In genomic region chr16:11084181-11084580, GRCm38 (mm10) we compare ENCODE assay signal across 32 mouse cellular contexts.
"Had no signal": no experiment of that assay in that cellular context is flagged by ENCODE, and none has a peak within 500 bp of the region (broad histone marks: within the 10 kb centered on the region; RNA-seq: fewer than 3 reads in every experiment).

No protein-coding gene starts in this region.

- H3K27me3 ChIP-seq: heart, embryonic 12.5 days; heart, embryonic 13.5 days; heart, embryonic 15.5 days; hindbrain, embryonic 12.5 days; hindbrain, embryonic 13.5 days; hindbrain, embryonic 15.5 days; intestine, embryonic 15.5 days; kidney, embryonic 15.5 days had no signal

- H3K9me3 ChIP-seq: heart, embryonic 12.5 days; heart, embryonic 13.5 days; heart, embryonic 15.5 days; hindbrain, embryonic 10.5 days; hindbrain, embryonic 12.5 days; hindbrain, embryonic 13.5 days; hindbrain, embryonic 15.5 days; intestine, embryonic 15.5 days; kidney, embryonic 15.5 days had no signal

- ATAC-seq: hindbrain, embryonic 16.5 days; hindbrain, postnatal 0 days; inflammation-experienced regulatory T-cells, adult 6 months; intestine, embryonic 15.5 days; intestine, embryonic 16.5 days; intestine, postnatal 0 days had no signal

- H3K27ac ChIP-seq: heart, embryonic 13.5 days; heart, embryonic 15.5 days; hindbrain, embryonic 10.5 days; hindbrain, embryonic 12.5 days; hindbrain, embryonic 13.5 days; hindbrain, embryonic 14.5 days; hindbrain, embryonic 15.5 days; hindbrain, postnatal 0 days; intestine, embryonic 15.5 days; kidney, embryonic 15.5 days; kidney, postnatal 0 days; layer of hippocampus, adult 2 months had no signal

- H3K9ac ChIP-seq: heart, embryonic 12.5 days; heart, embryonic 13.5 days; heart, embryonic 15.5 days; hindbrain, embryonic 12.5 days; hindbrain, embryonic 13.5 days; hindbrain, embryonic 14.5 days; hindbrain, embryonic 15.5 days; intestine, embryonic 15.5 days; kidney, embryonic 15.5 days had no signal

- H3K4me2 ChIP-seq: heart, embryonic 11.5 days; heart, embryonic 12.5 days; heart, embryonic 13.5 days; heart, embryonic 15.5 days; hindbrain, embryonic 12.5 days; hindbrain, embryonic 13.5 days; hindbrain, embryonic 14.5 days; hindbrain, embryonic 15.5 days; intestine, embryonic 15.5 days; kidney, embryonic 15.5 days had no signal

- H3K4me3 ChIP-seq: heart, embryonic 12.5 days; heart, embryonic 13.5 days; heart, embryonic 15.5 days; hindbrain, embryonic 10.5 days; hindbrain, embryonic 12.5 days; hindbrain, embryonic 13.5 days; hindbrain, embryonic 15.5 days; intestine, embryonic 15.5 days; kidney, embryonic 15.5 days; layer of hippocampus, adult 2 months had no signal

- H3K4me1 ChIP-seq: heart, embryonic 12.5 days; heart, embryonic 13.5 days; heart, embryonic 15.5 days; hindbrain, embryonic 12.5 days; intestine, embryonic 15.5 days; kidney, embryonic 15.5 days had no signal

- DNase-seq: heart, postnatal 10 days; heart, postnatal 14 days; heart, postnatal 36 days; kidney, adult 11 months; kidney, adult 18-20 months; kidney, adult 2 months; kidney, adult 8-10 months; kidney, adult 9 months; kidney, postnatal 10 days; kidney, postnatal 14 days; kidney, postnatal 36 days; kidney, postnatal 4 days; layer of hippocampus, adult 9-11 months; layer of hippocampus, postnatal 36 days had no signal
